Mouse (Mus musculus): ENCODE results near the gene Mx1.

Gene Mx1

DNA sequence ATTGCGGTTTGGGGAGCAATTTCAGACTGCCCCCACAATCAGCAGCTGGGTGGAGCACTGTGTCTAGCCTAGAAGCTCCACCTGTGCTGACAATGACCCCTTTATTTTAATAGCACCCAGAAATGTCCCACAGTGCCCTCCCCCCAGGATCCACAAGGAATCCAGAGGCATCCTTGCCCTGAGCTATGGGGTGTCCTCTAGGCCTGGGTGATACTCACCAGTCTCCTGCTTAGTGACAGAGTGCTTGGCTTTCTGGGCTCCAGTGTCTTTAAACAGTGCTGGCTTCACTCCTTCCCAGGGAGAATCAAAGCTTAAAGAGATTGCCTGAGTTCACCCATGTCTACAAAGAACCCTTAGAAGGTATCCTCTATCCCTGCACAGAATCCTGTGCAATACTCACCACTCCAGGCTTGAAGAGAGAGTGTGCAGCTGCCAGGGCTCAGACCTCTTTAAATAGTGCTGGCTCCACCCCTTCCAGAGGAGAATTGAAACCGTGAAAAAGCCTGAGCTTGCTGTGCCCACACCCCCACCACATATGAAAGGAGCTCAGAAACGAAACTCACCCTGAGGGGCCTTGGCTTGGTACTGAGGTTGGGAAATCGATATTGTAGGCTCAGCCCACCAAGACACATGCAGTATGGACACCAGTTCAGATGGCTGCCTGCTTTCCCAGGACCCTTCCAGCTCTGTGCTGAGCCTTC lies at the start of gene Mx1:
TSS of gene Mx1 (minus strand) at position 427 of the 701 bp plus-strand sequence.
- DNase-seq (ENCODE audit: low spot score): peak; percentile 24

DNA sequence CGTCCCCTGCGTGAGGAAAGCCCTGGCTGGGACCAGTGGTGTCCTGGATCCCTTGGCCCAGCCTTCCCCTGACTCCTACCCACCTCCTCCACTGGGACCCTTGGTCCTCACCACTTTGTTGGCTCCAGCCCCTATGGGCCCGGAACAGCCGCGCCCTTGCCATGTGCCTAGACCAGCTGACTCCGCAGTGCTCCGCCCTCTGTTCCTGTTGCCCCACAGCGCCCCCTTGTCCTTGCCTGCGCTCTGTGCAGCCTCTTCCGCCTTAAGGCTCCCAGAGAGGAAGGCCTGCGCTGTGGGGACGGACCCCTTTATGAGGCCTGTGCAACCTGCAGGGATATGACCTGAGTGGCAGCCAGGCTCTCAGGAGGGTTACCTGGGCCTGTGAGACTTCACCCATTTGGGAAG lies 49.6 kb upstream of the Mx1 start:
- DNase-seq (ENCODE audit: low spot score): no peak

DNA sequence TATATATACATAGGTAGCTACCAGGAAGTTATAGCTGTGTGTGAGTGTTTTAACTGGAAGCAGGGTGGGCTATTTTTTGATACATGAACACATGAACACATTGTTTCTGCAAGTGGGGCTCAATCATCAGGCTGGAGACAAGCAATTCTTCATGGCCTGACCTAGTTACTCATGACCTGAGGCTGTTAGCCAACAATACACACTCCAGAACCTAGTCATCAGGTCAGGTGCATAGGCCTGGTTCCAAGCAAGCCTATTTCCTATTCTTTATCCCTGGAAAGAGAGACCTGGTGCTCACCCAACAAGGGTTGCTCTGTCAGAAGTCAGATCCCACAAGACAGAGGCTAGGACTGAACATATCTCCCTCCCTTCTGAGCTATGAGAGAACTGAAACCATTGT lies 48.8 kb upstream of the Mx1 start:
- DNase-seq (ENCODE audit: low spot score): no peak

DNA sequence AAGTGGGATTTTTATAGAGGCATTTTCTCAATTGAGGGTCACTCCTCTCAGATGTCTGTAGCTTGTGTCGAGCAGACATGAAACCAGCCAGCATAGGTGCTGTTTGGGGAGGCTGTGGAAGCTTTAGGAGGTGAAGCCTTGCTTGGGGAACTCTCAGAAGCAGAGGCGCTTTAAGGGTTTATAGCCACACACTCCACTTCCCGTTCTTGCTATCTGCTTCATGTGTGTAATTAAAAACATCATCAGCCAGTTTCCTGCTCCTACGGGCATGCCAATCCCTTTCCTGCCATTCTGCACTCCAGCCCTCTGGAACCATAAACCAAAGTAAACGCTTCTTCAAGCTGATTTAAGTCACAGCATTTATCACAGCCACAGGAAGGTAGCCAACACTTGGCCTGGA lies 48.1 kb upstream of the Mx1 start:
- DNase-seq (ENCODE audit: low spot score): no peak

DNA sequence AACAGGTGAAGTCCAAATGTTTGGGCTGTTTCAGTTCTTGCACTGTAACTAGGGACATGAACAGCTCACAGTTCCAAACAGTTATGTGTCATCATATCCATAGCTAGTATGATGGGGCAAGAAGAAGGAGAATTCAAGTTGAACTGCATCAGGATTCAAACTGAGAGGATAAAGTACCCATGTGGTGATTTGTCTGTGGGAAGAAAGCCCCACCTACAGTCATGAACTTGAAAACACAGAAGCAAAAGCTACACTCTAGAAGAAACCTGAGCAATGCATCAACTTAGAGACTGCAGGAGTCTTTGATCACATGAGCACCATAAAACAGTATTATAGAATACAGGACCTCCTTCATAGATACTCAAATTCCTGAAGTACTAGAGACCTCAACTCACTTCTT lies 45.1 kb upstream of the Mx1 start:
- DNase-seq (ENCODE audit: low spot score): no peak

DNA sequence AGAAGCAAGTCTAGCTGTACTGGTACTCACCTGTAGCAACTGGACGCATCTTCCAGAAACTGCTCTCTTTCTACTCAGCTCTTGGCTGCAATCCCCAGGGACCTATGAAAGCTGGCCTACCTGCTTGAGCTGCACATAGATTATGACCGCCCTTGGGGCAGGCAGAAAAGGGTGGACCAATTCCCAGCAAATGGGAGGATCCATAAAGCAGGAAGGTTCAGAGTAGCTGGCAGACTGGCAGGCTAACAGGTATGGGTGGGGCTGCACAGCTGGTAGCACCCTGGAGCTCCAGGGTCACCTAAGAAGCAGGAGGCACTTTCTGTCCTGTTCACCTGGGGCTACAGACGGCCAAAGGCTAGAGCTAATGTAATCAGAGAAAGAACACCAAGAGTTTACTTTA lies 42.1 kb upstream of the Mx1 start:
- no peak for DNase-seq (ENCODE audit: low spot score)

DNA sequence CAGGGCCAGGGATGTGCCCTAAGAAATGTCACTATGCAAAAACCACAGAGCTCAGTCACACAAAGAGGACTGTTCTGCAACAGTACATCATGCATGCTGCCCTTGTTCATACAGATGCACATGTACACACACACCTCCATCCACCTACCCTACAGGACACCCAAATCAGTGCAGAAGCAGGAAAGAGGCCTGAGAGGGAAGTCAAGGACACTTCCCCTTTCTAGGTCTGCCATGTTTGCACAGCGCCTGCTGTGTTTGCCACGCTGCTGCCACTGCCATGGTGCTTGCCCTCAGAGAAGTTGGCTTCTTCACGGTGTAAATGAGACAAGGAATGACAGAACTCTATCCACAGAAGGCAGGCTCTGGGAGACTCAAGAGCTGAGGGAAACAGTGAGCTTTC lies 41.1 kb upstream of the Mx1 start:
- no peak for DNase-seq (ENCODE audit: low spot score)

DNA sequence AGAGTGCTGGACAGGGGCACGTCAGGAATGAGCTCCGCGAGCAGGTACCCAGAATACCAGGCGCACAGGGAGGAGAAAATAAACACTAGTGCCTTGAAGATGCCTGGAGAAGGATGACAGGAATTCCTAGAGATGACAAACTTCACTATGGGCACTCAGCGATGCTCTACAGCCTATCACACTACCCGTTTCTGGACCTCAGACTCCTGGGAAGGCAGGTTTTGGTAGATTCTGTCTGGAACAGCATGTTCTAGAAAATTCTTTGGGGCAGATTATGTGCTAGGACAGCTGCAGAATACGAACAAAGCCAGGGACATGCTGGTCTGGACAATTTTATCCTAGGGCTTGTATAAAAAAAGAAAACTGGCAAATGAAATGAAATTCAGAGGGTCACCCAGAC lies 38.2 kb upstream of the Mx1 start:
- DNase-seq (ENCODE audit: low spot score): no peak

DNA sequence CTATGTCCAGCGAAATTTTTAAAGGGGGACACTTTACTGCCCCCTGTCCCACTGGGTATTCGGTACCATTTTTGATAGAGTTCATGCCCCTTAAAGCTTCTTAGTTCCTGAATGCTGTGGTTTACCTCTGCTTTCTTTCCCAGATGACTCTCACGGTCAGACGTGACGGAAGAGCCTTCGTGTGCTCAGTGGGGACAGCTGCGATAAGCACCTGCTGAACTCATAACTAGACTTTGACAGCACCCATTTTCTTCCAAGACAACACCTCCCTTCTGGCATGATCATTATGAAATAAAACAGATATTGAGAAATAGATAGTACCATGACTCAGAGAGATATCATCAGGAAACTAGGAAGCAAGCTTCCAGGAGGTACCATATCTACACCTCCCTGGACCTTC lies 36.7 kb upstream of the Mx1 start:
- DNase-seq (ENCODE audit: low spot score): no peak

DNA sequence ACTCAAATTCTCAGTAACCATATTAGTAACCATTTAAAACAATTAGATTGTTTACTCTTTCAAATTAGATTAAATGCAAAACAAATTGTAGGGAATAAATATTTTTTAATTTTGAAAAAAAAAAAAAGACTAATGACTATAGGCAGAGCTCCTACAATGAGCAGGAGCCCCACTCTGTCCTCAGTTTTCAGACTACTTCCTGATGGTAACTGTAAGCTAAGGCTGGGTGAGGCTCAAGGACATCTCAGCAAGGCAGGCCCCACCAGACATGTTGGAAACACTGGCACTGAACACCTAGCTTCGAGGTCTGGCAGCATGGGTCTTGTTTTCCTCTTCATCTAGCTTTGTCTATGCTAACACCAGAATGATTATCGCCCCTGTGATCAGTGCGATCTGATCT lies 35.4 kb upstream of the Mx1 start:
- DNase-seq (ENCODE audit: low spot score): no peak

DNA sequence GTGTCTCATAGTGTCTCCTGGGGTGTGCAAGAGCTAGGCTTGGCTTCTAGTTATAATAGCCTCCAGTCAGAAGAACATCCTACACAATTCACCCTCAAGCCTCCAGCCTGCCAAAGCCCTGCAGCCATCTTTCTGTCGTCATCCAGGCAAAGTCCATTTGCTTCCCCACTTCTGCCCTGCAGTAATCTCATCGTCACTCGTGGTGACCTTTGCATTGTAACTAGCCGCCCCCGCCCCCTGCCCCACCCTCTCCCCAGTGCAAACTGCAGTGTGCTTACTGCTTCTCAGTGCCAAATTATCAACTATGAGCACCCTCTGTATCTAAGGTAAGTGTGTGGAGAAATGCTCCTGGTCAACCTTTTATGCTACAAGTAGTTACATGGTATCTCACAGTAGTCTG lies 35.0 kb upstream of the Mx1 start:
- no peak for DNase-seq (ENCODE audit: low spot score)

DNA sequence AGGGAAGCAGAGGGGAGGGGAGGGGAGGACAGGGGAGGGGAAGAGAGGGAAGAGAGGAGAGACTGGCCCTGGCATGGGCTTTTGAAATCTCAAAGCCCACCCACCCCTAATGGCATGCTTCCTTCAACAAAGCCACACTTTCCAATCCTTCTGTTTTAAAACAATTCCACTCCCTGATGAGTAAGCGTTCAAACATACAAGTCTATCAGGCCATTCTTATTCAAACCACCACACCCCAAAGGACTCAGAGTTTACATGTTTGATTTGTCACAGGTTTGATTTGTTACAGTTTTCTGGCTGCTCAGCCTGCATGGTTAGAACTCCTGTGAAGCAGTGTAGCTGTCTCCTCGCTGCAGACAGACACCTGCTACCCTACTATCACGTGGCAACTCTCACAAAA lies 33.3 kb upstream of the Mx1 start:
- no peak for DNase-seq (ENCODE audit: low spot score)

DNA sequence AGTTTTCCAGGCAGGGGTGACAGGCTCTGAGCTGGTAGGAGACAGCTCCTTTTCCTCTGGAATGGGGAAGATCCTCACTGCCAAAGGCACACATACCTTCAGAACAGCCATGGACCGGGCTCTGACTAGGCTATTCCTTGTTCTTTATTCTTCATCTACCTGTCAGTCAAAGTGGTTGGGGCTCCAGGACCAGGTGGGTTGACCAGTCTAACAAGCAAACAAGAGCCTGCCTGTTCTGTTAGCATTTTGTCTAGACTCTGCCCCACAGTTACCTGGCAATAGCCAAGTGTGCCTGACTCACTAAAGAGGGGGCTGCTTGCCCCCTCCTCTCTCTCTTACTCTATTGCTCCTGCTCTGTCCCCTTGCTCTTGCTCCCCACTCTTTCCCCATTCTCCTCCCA lies 29.7 kb upstream of the Mx1 start:
- DNase-seq (ENCODE audit: low spot score): no peak

DNA sequence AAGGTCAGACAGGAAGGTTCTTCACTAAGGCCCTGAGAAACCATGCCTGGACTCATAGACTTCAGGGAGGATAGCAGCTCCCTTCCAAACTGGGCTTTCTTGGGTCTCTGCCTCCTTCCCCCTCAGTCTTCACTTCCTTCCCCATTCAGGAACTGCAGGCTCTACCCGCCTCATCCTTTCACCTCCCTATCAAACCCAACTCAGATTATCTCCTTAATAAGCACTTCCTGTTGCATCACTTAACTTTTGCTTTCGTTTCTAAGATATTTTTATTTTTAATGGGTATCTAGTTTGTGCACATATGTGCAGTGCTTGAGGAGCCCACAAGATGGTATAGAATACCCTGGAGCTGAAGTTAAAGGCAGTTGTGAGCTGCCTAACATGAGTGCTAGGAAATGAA lies 15.9 kb upstream of the Mx1 start:
- DNase-seq (ENCODE audit: low spot score): no peak

DNA sequence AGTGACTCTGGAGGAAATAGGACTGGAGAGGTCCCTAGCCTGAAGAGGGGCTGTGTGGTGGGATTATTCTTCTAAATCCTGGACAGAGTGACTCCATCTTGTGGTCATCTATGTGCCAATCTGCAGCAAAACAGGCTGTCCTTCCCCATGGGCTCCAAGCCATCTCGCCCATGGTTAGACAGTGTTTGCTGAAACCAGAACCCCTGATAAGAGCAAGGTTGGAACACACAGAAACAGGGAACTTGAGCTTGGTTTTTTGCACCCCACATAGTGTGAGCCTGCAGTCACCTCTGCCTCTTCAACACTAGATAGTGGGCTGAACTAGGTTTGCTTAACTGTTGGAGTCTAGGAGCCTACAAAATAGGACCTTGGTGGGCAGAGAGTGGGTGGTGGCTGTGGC lies 13.8 kb upstream of the Mx1 start:
- no peak for DNase-seq (ENCODE audit: low spot score)

DNA sequence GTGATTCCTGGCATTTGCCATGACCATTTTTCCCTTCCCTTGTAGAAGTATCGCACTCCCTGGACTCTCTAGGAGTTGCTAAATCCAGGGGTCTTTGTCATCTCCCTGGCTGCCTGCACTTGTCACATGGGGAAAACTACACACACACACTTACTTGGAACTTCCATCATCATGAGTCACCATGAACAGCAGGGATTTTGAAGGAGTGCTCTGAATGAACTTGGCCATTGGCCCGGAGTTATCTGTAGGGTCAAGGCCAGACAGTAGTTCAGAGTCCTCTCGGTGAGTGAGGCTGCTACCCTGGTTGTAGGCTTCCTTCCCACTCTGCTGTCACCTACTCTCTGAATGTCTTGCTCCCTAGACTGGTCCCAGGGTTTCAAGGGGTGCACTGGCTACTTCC lies 12.9 kb upstream of the Mx1 start:
- DNase-seq (ENCODE audit: low spot score): no peak

DNA sequence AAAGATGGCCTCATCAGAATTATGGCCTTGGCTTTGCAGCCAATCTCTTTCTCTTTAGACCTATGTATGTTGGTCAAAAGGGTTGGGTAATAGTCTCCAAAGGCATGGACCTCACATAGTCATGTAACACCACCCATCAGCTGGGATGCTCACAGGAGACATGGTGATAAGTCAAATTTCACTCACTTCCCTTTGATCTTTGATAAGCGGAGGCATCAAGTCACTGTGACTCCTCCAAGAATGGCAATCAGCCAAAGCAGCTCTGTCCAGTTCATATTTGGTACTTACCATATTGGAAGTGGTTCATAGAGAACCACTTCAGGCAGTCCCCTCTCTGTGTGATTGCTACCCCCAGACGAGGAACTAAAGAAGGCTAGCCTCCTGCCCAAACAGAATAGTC lies 12.0 kb upstream of the Mx1 start:
- no peak for DNase-seq (ENCODE audit: low spot score)

DNA sequence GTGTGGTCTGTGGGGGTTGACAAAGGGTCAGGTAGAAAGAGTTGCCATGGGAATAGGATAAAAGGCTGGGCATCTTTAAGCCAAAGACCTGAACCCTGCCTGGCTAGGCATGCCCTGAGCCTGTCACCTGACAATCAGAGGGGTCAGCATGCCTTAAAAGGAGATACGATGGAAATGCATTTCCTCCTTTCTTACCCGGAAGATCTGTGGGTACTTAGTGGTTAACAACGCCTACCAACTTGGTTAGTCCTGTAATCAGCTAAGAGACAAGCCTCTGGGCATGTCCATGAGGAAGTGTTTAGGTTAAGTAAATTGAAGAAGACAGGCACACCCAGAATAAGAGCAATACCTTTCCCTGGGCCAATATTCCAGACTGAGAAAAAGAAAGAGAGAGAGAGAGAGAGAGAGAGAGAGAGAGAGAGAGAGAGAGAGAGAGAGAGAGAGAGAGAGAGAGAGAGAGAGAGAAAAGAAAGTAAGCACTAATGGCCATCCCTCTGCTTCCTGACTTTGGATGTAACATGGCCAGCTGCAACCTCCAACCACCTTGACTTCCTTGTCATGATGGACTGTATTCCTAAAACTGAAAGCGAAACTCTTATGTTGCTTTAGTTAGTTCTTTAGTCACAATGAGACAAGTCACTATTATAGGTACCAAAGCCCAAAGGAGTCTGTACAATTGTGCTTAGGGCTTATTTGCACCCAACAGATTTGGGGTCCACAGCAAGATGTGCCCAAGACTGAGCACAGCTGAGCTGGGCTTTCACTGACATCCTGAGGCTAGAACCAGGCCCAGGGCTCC lies 5.5 kb upstream of the Mx1 start:
- DNase-seq (ENCODE audit: low spot score): no peak

DNA sequence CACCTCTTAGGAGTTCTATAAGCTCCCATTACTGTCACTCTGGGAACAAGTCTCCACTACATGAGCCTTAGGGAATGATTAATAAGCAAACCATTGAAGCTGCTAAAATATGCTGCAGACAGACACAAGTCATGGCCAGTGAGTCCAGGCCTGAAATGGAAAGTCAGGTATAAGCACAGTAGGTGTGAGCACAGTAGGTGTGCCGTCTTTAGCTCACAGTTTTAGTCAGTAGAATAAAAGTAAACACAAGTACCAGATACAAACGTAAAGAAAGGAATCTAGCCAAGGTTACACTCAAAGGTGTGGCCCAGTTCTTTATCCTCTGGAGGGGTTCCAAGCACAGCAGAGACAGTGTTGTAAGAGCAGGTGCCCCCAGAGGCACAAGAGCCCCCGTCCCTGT lies 4.8 kb upstream of the Mx1 start:
- no peak for DNase-seq (ENCODE audit: low spot score)

DNA sequence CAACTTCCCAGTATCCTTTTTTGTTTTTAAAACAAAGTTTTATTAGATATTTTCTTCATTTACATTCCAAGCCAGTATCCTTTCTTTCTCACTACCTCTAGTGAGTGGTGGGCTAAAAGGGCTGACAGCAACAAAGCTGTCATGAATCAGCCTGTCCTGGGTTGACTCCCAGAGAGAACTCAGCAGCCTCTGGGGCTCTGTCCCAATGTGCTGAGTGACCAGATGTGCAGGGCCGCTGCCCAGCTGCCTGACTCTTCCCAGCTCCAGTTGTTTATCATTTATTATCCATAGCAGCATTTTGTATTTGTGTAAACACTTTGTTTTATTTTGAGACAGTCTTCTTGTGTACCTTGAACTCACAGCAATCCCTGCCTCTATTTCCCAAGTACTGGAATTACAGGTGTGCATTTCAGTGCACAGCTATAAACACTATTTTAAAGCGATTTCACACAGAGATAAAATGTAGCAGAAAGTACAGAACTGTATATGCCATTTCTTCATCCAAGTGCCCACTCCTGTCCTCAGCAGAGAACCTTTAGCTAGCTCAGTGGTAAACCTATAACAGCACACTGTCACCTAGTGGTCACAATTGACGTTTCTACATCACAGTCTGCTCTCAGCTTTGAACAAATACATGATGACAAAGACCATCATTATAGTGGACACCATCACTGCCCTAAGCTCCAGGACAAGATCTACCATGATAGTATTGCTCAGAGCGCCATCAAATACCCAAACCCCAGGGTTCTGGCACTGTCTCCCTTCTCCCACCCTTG lies 3.7 kb upstream of the Mx1 start:
- peak; percentile 37 for DNase-seq (ENCODE audit: low spot score)

DNA sequence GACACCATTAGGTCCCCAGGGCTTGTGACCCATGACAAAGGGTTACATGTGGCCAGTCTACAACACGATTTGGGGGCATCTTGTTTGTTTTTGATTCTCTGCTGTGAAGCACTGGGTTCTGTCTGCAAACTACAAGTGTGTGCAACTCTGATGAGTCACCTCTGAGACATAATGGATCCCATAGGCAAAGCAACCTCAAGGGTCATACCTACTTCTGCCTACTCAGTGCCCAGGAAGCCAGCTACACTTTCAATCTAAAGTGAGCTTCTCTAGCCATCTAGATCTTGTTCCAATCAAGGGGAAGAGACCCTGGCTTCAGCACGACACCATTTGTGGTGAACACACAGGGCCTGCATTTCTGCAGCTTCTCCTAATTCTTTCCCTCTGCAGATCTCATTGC lies 1.4 kb downstream of the Mx1 start:
- no peak for DNase-seq (ENCODE audit: low spot score)

DNA sequence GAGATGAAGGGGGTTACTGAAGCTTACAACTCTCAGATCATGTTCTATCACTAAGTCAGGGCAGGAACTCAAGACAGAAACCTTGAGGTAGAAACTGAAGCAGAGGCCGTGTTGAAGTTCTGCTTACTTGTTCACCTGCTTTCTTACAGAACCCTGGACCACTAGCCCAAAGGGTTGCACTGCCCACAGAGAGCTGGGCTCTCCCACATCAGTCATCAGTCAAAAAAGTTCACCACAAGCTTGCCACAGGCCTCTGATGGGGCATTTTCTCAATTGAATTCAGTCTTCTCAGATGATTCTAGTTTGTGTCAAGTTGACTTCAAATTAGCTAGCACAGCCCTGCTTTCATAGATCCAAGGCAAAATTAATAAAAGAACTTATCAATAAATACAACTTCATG lies 2.9 kb downstream of the Mx1 start:
- no peak for DNase-seq (ENCODE audit: low spot score)

DNA sequence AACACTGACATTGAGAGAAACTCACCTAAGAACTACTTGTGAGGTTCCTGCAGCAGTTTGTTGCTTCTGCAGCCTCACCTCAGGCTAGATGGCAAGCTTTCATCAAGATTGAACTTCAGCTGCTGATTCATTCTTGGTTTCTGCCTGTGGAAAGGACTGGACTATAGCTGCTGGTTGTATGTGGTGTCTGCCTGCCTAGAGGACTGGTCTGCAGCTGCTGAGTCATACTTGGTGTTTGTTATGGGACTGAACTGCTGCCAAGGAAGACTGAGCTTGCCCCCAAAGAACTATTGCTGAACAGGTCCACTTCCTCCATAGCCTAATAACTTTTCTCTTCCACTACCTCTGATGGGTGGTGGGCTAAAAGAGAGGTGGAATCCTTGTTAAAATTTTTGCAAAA lies 15.3 kb downstream of the Mx1 start:
- no peak for DNase-seq (ENCODE audit: low spot score)

Measured in embryo, embryonic 10.5 days (tissue).